Mouse (Mus musculus) fibroblast of lung, adult 2 months (primary cell): ENCODE results near the gene Nim1k.
A peak's percentile ranks its signal among the peaks of the same experiment; 100 is the strongest.

Experiments
- DNase-seq: peaks from one replicate; pipeline ENCODE4 v3.0.0-alpha.2; 2011; ENCODE audit warnings: low read depth

Gene Nim1k

DNA sequence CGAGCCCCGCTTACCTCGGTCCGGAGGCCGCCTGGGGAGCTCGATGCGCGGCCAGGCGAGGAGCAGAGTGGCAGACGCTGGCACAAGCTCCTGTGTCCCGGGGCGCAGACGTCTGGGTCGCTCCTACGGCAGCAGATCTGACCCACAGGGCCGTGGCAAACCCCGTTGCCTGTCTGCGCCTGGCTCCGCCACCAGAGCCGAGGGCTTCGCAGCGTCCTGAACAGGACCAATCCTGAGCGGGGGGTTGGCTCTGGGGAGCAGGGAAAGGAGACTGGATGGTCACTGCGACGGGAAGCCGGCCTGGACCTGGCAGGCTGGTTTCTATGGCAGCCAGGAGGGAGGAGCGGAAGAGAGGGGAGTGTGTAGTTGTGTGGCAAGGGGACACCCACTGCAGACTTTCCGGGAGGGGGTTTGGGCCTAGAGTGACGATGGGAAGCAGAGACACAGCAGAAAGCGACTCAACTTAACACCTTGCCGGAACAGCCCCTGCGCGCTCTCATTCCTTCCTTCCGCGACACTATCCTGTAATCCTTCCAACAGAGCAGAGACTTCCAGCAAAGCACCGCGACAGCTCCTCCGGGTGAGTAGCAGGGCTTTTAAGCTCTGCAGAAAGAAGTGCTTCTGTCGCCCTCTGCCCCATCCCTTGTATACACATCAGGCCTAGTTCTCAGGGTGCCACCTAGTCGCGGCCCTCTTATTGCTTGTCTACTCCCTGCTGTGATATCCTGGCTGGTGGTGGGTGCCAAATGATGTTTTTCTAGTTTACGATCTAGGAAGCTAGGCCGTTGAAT lies at the start of gene Nim1k:
Nim1k (minus strand) TSS at position 202 of the 791 bp plus-strand sequence.
- DNase-seq: peak; percentile 78

- DNase-seq: no peak
Observed at GRCm38 (mm10) chr13:119797656-119798055, 42.0 kb upstream of the Nim1k start.

- no peak for DNase-seq
Observed at GRCm38 (mm10) chr13:119792791-119793404, 37.2 kb upstream of the Nim1k start.

- no peak for DNase-seq
Observed at GRCm38 (mm10) chr13:119791580-119792135, 36.0 kb upstream of the Nim1k start.

GRCm38 (mm10) chr13:119790761-119791579 lies 35.3 kb upstream of the Nim1k start, which contains the start of gene Zfp131:
TSS of gene Zfp131 (minus strand) at chr13:119790889.
- peak; percentile 73 for DNase-seq

DNA sequence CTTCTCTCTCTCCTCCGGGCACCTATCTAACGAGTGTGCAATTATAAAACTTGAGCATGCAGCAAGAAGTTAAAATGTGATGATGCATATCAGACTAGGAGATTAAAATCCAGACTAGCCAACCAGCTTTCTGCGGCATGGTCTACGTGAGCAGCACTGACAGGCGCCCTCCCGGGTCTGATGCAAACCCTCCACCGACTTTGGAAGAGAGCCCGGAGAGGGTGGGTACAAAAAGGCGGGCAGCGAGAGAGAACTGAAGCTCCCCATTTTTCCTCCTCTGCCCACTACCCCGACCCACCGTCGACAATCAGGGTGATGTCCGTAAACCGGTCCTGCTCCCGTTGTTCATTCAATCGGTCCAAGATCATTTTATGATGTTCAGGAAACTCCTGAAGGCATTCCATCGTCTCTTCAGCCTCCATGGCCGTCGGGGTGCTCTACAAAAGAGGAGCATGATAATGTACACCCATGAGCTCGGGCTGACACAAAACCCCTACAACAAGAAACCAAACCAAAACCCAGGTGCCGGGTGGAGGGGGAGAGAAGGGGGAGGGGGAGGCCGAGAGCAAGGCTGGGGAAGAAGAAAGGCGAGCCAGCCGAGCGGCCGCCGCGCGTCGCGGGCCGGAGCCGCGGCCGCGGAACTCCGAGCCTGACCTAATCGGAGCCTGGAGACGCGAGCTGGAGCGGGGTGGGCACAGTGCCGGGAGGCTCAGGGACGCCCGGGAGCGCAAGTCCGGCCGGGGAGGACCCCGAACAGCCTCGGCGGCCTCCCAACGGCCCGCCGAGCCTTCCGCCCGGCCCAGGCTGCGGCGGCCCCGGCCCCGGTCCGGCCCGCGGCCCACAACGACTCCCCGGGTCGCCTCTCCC lies 34.4 kb upstream of the Nim1k start:
- no peak for DNase-seq

GRCm38 (mm10) chr13:119783581-119783980 lies 27.9 kb upstream of the Nim1k start:
- DNase-seq: no peak

- no peak for DNase-seq
Observed at GRCm38 (mm10) chr13:119768541-119768940, 12.9 kb upstream of the Nim1k start.

GRCm38 (mm10) chr13:119766480-119766879 lies 10.8 kb upstream of the Nim1k start:
- DNase-seq: no peak

DNA sequence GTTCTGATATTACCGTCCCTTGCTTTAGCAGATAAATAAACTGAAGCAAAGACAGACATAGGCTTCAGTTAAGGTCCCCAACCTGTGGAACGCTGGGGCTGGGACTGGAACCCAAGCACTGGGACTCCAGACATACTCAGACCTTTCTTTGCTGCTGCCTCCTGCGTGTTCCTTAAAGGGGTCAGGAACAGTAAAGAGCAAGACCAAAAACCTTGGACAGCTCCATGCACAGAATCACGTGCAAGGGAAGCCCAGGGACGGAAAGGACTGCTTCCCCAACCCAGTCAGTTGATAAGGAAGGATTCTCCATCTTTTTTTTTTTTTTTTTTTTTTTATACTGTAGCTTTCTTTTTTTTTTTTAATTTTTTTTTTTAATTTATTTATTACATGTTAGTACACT lies 1.1 kb upstream of the Nim1k start:
- DNase-seq: no peak

GRCm38 (mm10) chr13:119755141-119755547 lies 538 bp downstream of the Nim1k start:
- no peak for DNase-seq

- DNase-seq: no peak
Observed at GRCm38 (mm10) chr13:119754635-119755020, 1.1 kb downstream of the Nim1k start.

DNA sequence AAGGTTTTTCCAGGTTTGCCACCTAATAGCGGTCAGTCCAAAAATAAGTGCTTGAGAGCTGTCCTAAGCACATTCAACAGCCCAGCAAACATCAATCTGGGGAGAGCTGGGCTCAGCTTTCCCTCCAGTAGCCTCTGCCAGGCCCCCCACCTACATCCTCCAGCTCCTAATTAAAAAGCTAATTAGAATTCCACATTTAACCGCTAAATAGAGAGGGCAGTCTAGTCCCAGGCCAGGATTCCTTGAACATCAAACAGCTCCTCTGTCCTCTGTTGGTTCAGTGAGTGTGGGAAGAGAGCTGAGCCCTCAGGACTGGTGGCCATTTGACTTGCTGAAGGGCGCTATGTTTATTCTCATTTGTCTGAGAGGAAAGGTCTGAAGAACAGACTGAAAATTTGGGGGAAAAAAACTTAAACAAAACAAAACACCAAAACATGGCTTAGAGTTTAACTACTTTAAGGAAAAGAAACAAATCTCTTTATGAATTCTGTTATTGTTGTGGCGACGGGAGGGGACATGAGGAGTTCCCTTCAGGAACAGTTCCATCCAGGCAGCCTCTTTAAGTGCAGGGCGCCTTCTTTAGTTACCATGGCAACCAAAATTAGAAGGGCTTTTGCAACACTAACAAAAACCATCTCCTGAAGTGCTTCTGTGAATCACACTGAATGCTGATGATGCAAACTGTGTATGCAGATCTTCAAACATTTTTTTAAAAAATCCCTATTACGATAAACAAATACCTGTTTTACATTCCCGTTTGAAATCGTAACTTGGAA lies 1.6 kb downstream of the Nim1k start:
- DNase-seq: no peak

DNA sequence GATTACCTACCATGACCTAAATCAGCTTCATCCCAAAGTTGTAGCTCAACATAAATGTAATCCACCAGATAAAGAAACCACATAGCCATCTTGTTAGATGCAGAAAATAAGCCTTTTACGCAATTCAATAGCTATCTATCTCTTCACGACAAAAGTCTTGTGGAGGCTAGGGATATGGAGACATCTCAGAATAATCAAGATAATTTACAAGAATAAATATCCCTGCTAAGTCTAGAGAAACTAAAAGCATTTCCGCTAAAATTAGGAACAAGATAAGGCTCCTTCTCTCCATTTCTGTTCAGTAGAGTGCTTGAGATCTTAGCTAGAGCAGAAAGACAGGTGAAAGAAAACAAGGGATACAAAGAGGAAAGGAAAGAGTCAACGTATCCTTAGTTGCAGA lies 8.8 kb downstream of the Nim1k start:
- DNase-seq: no peak

DNA sequence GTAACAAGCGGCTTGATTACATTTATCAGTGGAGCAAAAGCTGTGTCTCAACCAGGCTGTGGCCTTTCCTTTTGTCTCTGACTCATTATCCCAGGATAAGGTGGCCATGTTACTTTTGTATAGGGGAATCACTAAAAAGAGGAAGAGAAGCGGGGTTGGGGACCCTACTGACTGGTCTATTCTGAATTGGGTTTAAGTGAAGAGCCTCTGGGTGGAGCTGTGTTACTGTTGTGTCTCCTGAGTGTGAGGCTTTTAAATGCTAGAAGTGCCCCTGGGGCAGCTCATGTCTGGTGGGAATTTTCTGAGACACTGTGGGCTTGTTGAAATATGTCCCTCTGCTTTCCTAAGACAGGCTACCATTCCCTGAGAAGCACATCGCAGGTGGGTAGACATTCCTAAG lies 12.2 kb downstream of the Nim1k start:
- no peak for DNase-seq

GRCm38 (mm10) chr13:119742711-119743415 lies 12.8 kb downstream of the Nim1k start:
- no peak for DNase-seq

DNA sequence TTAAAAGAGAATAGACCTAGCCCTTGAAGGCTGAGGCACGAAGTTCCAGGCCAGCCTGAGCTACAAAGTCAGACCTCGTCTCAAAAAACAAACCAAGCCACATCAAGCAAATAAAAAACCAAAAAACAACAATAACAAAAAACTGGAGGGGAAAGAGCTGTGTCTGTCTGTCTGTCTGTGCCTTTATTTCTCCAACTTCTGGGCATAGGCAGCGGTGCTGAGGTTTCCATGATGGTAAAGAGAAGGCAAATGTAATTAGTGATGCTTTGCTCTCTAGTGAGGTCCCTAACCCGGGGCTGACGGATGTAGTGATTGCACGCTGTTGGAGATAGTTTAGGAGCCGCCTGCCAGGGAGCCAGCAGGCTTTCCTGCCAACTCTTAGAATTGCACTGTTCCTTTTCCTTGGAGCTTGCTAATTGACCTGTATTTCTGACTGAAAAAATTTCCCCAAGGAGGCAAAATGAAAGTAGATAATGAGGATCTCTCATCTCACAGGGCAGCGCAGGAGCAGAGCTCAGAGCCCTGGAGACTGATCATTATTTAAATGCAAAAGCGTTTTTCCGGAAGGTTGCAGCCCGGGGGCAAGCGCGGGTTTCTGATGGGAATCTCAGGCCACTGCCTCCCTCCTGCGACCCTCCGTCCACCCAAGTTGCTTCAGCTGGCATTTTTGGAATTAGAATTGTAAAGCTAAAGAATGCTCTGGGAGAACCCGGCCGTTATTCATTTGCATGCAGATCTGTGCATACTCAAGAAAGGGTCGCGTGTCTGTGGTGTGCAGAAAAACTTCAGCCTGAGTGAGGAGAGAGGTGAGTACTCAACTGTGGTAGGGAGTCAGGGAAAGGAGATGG lies 14.1 kb downstream of the Nim1k start:
- no peak for DNase-seq

DNA sequence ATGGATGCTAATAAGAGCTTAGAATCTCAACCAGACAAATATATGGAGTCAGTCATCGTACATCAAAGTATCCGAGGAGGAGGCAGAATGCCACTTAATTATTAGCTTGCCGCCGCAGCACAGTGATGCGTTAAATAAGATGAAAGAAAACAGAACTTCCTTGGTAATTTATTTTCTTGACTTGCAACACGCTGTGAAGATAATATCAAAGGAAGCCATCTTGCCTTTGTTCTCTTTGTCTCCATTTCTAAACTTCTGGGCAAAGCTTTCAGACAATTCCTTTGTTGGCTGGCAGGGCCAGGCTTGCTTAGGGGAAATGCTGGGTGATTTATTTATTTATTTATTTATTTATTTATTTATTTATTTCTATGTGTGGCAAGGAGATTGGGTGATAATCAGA lies 24.2 kb downstream of the Nim1k start:
- no peak for DNase-seq

- DNase-seq: no peak
Observed at GRCm38 (mm10) chr13:119729406-119729805, 26.3 kb downstream of the Nim1k start.
